Comparison of ENCODE assay signal across 8 mouse cellular contexts in the genomic region with DNA sequence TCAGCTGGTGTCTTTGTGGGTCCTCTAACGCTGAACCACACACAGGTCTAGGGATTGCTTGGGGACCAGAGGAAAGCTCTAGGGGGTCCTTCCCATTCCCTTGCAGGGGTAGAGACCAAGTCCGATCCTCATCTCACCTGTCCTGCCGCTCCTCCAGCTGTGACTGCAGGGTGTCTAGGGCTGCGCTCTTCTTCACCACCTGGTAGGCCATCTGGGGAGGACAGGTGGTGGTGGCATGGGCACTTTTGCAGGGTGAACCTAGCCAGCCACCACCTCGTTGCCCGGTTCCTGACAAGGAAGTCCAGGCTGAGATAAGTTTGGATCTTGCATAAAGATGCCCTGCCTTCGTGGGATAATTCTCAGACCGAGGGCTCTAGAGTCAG. TPM values are rescaled to one million over a fixed set of nuclear protein-coding genes. Genes with fewer than 3 reads are reported as not detected.
DNase-seq lines count a peak whose midpoint lies in the region; ATAC-seq and TF ChIP-seq lines count a peak whose summit lies in the region.

No protein-coding gene starts in this region.

- ATAC-seq in frontal cortex, adult (ENCODE audit: low TSS enrichment), result 0 out of 2 replicates have a peak, but pooled peaks have one; percentile 4
- ATAC-seq in forebrain, postnatal 0 days, result no peak
- ATAC-seq in liver, embryonic 16.5 days (ENCODE audit: low read depth), result no peak

- 24% methylated on average over 8 of the region's 8 CpGs for WGBS in forebrain, postnatal 0 days
- 40% methylated on average over 8 of the region's 8 CpGs for WGBS in liver, embryonic 16.5 days (ENCODE audit: insufficient replicate concordance)

- TF ChIP-seq CTCF in forebrain, postnatal 0 days (IDR thresholded peaks at IDR 0.05; ENCODE audit: low read depth), result no peak

- H3K27me3 ChIP-seq in forebrain, postnatal 0 days (ENCODE audit: insufficient read depth, low read length), result no peaks in the 10 kb centered on the region
- H3K27me3 ChIP-seq in liver, embryonic 16.5 days (ENCODE audit: control insufficient read depth, insufficient read depth, low read depth, low read length), result no peaks in the 10 kb centered on the region; the same call in 1 of the 2 replicates

- H3K36me3 ChIP-seq in forebrain, postnatal 0 days (ENCODE audit: insufficient read depth), result no peaks in the 10 kb centered on the region
- H3K36me3 ChIP-seq in liver, embryonic 16.5 days (ENCODE audit: control insufficient read depth, insufficient read depth), result no peaks in the 10 kb centered on the region

- H3K9ac ChIP-seq in forebrain, postnatal 0 days, result peak overlapping the region; percentile 51
- no peak overlapping the region for H3K9ac ChIP-seq in liver, embryonic 16.5 days (ENCODE audit: low read depth, low read length)

- peak overlapping the region; percentile 47 for H3K4me3 ChIP-seq in forebrain, postnatal 0 days (ENCODE audit: low read depth, low read length)
- H3K4me3 ChIP-seq in liver, embryonic 16.5 days (ENCODE audit: low read depth, low read length), result no peak overlapping the region

- peaks cover 9% of the 10 kb centered on the region; the same call in 1 of the 2 replicates for H3K4me1 ChIP-seq in forebrain, postnatal 0 days (ENCODE audit: insufficient read depth)
- H3K4me1 ChIP-seq in liver, embryonic 16.5 days (ENCODE audit: control insufficient read depth, low read depth, low read length), result peaks cover 11% of the 10 kb centered on the region

- H3K4me2 ChIP-seq in forebrain, postnatal 0 days (ENCODE audit: low read depth), result peak overlapping the region; percentile 68
- H3K4me2 ChIP-seq in liver, embryonic 16.5 days (ENCODE audit: low read depth, low read length), result peak overlapping the region; percentile 41

- peak overlapping the region; percentile 62 for H3K27ac ChIP-seq in forebrain, postnatal 0 days (ENCODE audit: low read depth, low read length)
- no peak overlapping the region for H3K27ac ChIP-seq in liver, embryonic 16.5 days (ENCODE audit: low read length)

- no peak for DNase-seq in frontal cortex, postnatal 36 days (ENCODE audit: low spot score in 2 of 2)
- peak; percentile 64 for DNase-seq in cerebellum, adult 11 months
- no peak for DNase-seq in forebrain, postnatal 0 days
- no peak for DNase-seq in adrenal gland, postnatal 25 days
- no peak for DNase-seq in adrenal gland, postnatal 36 days
- DNase-seq in natural killer cell, adult 2 months (ENCODE audit: low spot score in 2 of 2), result no peak

- no peaks in the 10 kb centered on the region for H3K9me3 ChIP-seq in forebrain, postnatal 0 days (ENCODE audit: low read length)
- H3K9me3 ChIP-seq in liver, embryonic 16.5 days (replicated peaks; ENCODE audit: control insufficient read depth, low read length), result no peaks in the 10 kb centered on the region

RNA-seq across cellular contexts. Expression of a gene that starts 5.0 kb away (rescaled TPM):
- total RNA-seq in forebrain, postnatal 0 days (2014; rRNA removed), result 35.3 and 51.9 TPM in 2 replicates
- 13.9 and 21.6 TPM in 2 replicates for polyA plus RNA-seq in forebrain, postnatal 0 days (2015; fragmentation: Nextera tagmentation; extraction: Ambion mirVana)
- polyA plus RNA-seq in liver, embryonic 16.5 days (2015; fragmentation: Nextera tagmentation; extraction: Ambion mirVana), result 7.2 and 7.6 TPM in 2 replicates
- 23.5 and 26.7 TPM in 2 replicates for total RNA-seq in adrenal gland, postnatal 25 days (2021)
- 10 to 100 TPM; 14.6 to 34.6 TPM for total RNA-seq in adrenal gland, postnatal 36 days (2021)

RNA-seq across cellular contexts. Expression of a gene that starts 19.9 kb away (rescaled TPM):
- total RNA-seq in forebrain, postnatal 0 days (2014; rRNA removed), result 17.3 and 24.5 TPM in 2 replicates
- 11.0 and 12.2 TPM in 2 replicates for polyA plus RNA-seq in forebrain, postnatal 0 days (2015; fragmentation: Nextera tagmentation; extraction: Ambion mirVana)
- polyA plus RNA-seq in liver, embryonic 16.5 days (2015; fragmentation: Nextera tagmentation; extraction: Ambion mirVana), result 128 and 142 TPM in 2 replicates
- total RNA-seq in adrenal gland, postnatal 25 days (2021), result 19.8 and 24.9 TPM in 2 replicates
- 10 to 100 TPM; 22.5 to 60.5 TPM for total RNA-seq in adrenal gland, postnatal 36 days (2021)

RNA-seq across cellular contexts. Expression of a gene that starts 50.9 kb away (rescaled TPM):
- 14.3 and 15.8 TPM in 2 replicates for total RNA-seq in forebrain, postnatal 0 days (2014; rRNA removed)
- polyA plus RNA-seq in forebrain, postnatal 0 days (2015; fragmentation: Nextera tagmentation; extraction: Ambion mirVana), result 8.0 and 10.5 TPM in 2 replicates
- 17.3 and 22.5 TPM in 2 replicates for polyA plus RNA-seq in liver, embryonic 16.5 days (2015; fragmentation: Nextera tagmentation; extraction: Ambion mirVana)
- total RNA-seq in adrenal gland, postnatal 25 days (2021), result 26.8 and 40.2 TPM in 2 replicates
- 10 to 100 TPM; 30.0 to 35.4 TPM for total RNA-seq in adrenal gland, postnatal 36 days (2021)
